Mouse (Mus musculus) myocyte (in vitro differentiated cells): ENCODE results near the gene Mrpl37.

Source experiments
- CEBPB ChIP-seq: IDR thresholded peaks from 2 replicates; pipeline ENCODE4 v1.6.1; 2011; ENCODE audit warnings: mild to moderate bottlenecking, moderate library complexity; ENCODE audit not compliant: poor library complexity, insufficient read depth, severe bottlenecking
- MAX ChIP-seq: IDR thresholded peaks from one replicate; pipeline ENCODE4 v1.6.1; 2011; ENCODE audit warnings: low read depth, mild to moderate bottlenecking, control low read depth
- MYOG ChIP-seq, 3 experiments: IDR thresholded peaks; one replicate each; pipeline ENCODE4 v1.6.1; 2011; ENCODE audit warnings: control low read depth in 2 of 3, low read depth in 2 of 3, mild to moderate bottlenecking in 2 of 3; ENCODE audit not compliant: insufficient read length in 2 of 3, control insufficient read depth in 1 of 3, insufficient read depth in 1 of 3
- POLR2A ChIP-seq: IDR thresholded peaks from one replicate; pipeline ENCODE4 v1.6.1; 2011; ENCODE audit warnings: low read depth, mild to moderate bottlenecking, control low read depth, moderate library complexity; ENCODE audit not compliant: insufficient read length
- POLR2AphosphoS2 ChIP-seq: IDR thresholded peaks from one replicate; pipeline ENCODE4 v1.6.1; 2011; ENCODE audit warnings: low read depth, control low read depth; ENCODE audit not compliant: insufficient read length
- SRF ChIP-seq: IDR thresholded peaks from one replicate; pipeline ENCODE4 v1.6.1; 2011; ENCODE audit warnings: low read depth; ENCODE audit not compliant: control insufficient read depth, insufficient read length
- USF1 ChIP-seq: IDR thresholded peaks from one replicate; pipeline ENCODE4 v1.6.1; 2011; ENCODE audit warnings: low read depth, mild to moderate bottlenecking, control low read depth, moderate library complexity

- TF ChIP-seq POLR2A (no peak), USF1 (no peak), MAX (no peak), MYOG (IDR thresholded peaks at IDR 0.05; ENCODE audit: control insufficient read depth in 1 of 3, insufficient read depth in 1 of 3, insufficient read length in 2 of 3, low read depth in 2 of 3) (peak in 1 of 3 experiments; percentile 26), POLR2AphosphoS2 (no peak), CEBPB (no peak), SRF (no peak)
These were observed 48.1 kb downstream of the Mrpl37 start for GRCm38 (mm10) chr4:107018521-107018920.
